Comparison of ENCODE assay signal across 16 mouse cellular contexts in genomic region chr13:95647248-95647647, GRCm38 (mm10). TPM values are rescaled to one million over a fixed set of nuclear protein-coding genes. Genes with fewer than 3 reads are reported as not detected.
DNase-seq lines count a peak whose midpoint lies in the region; ATAC-seq and TF ChIP-seq lines count a peak whose summit lies in the region.
"Had no signal": no experiment of that assay in that cellular context is flagged by ENCODE, and none has a peak within 500 bp of the region (broad histone marks: within the 10 kb centered on the region; RNA-seq: fewer than 3 reads in every experiment).

No protein-coding gene starts in this region.

- no peak for ATAC-seq in heart, embryonic 12.5 days (ENCODE audit: insufficient number of reproducible peaks, low FRiP score)
- ATAC-seq in kidney, embryonic 16.5 days (ENCODE audit: low FRiP score, low TSS enrichment) = peak; percentile 70
- ATAC-seq in limb, embryonic 14.5 days (ENCODE audit: low FRiP score, low read depth) = peak; percentile 28; the same call in 1 of the 2 replicates
- ATAC-seq: forebrain, embryonic 15.5 days; Patski had no signal

- 0 out of 2 replicates have a peak, but pooled peaks cover 3% of the 10 kb centered on the region for H3K36me3 ChIP-seq in heart, embryonic 12.5 days
- H3K36me3 ChIP-seq in kidney, embryonic 16.5 days (ENCODE audit: insufficient read depth, low read length) = no peaks in the 10 kb centered on the region; the same call in 1 of the 2 replicates
- H3K36me3 ChIP-seq in limb, embryonic 14.5 days (ENCODE audit: control insufficient read depth, insufficient read depth, low read length) = peaks cover 5% of the 10 kb centered on the region
- H3K36me3 ChIP-seq: forebrain, embryonic 15.5 days had no signal

- no peak for TF ChIP-seq CTCF in embryonic fibroblast, embryonic 13.5 days (IDR thresholded peaks at IDR 0.05; ENCODE audit: borderline replicate concordance, insufficient read depth, low read length)

- H3K27me3 ChIP-seq in heart, embryonic 12.5 days (replicated peaks) = no peaks in the 10 kb centered on the region
- no peaks in the 10 kb centered on the region for H3K27me3 ChIP-seq in kidney, embryonic 16.5 days (ENCODE audit: insufficient read depth, low read length)
- no peaks in the 10 kb centered on the region for H3K27me3 ChIP-seq in limb, embryonic 14.5 days (ENCODE audit: control insufficient read depth, insufficient read depth, low read length)
- H3K27me3 ChIP-seq: forebrain, embryonic 15.5 days; hindbrain, embryonic 12.5 days; Patski had no signal

- H3K4me3 ChIP-seq in heart, embryonic 12.5 days = no peak overlapping the region
- H3K4me3 ChIP-seq in kidney, embryonic 16.5 days (ENCODE audit: low read length) = no peak overlapping the region
- no peak overlapping the region for H3K4me3 ChIP-seq in embryonic fibroblast, embryonic 13.5 days (ENCODE audit: insufficient read depth, low read length)
- no peak overlapping the region for H3K4me3 ChIP-seq in limb, embryonic 14.5 days (replicated peaks; ENCODE audit: low read length)
- H3K4me3 ChIP-seq: erythroblast, embryonic 14.5 days; forebrain, embryonic 15.5 days; hindbrain, embryonic 12.5 days; midbrain, embryonic 10.5 days had no signal

- H3K4me2 ChIP-seq in heart, embryonic 12.5 days = no peak overlapping the region
- no peak overlapping the region for H3K4me2 ChIP-seq in kidney, embryonic 16.5 days (replicated peaks; ENCODE audit: low read depth, low read length)
- no peak overlapping the region for H3K4me2 ChIP-seq in limb, embryonic 14.5 days (replicated peaks; ENCODE audit: low read depth, low read length, severe bottlenecking)
- H3K4me2 ChIP-seq: forebrain, embryonic 15.5 days; hindbrain, embryonic 12.5 days had no signal

- peak overlapping the region; percentile 53 for H3K27ac ChIP-seq in heart, embryonic 12.5 days (ENCODE audit: poor library complexity, severe bottlenecking)
- H3K27ac ChIP-seq in kidney, embryonic 16.5 days (ENCODE audit: low read length) = peak overlapping the region; percentile 88
- 0 out of 2 replicates have a peak overlapping the region, but pooled peaks have one; percentile 7 for H3K27ac ChIP-seq in embryonic fibroblast, embryonic 13.5 days (ENCODE audit: insufficient read depth, low read length)
- H3K27ac ChIP-seq in limb, embryonic 14.5 days (replicated peaks; ENCODE audit: low read depth, low read length) = no peak overlapping the region
- H3K27ac ChIP-seq: forebrain, embryonic 15.5 days; hindbrain, embryonic 12.5 days; midbrain, embryonic 10.5 days had no signal

- DNase-seq in heart, postnatal 14 days = no peak
- DNase-seq in kidney, adult 18-20 months = no peak
- peak; percentile 14 for DNase-seq in limb, embryonic 14.5 days (ENCODE audit: low spot score)
- no peak for DNase-seq in left cerebral cortex, postnatal 10 days (ENCODE audit: extremely low spot score in 1 of 2, low spot score in 2 of 2)
- no peak for DNase-seq in testis, postnatal 10 days (ENCODE audit: low spot score)
- DNase-seq: B cell, adult 2 months; cerebellum, postnatal 36 days; lung, postnatal 14 days had no signal

- H3K9me3 ChIP-seq in heart, embryonic 12.5 days (replicated peaks) = no peaks in the 10 kb centered on the region
- 0 out of 2 replicates have a peak, but pooled peaks cover 3% of the 10 kb centered on the region for H3K9me3 ChIP-seq in kidney, embryonic 16.5 days (ENCODE audit: low read length)
- H3K9me3 ChIP-seq in limb, embryonic 14.5 days (ENCODE audit: control insufficient read depth, low read length) = no peaks in the 10 kb centered on the region
- H3K9me3 ChIP-seq: forebrain, embryonic 15.5 days; hindbrain, embryonic 12.5 days; midbrain, embryonic 10.5 days had no signal

- peaks cover 29% of the 10 kb centered on the region for H3K4me1 ChIP-seq in heart, embryonic 12.5 days (replicated peaks)
- peaks cover 27% of the 10 kb centered on the region for H3K4me1 ChIP-seq in kidney, embryonic 16.5 days (ENCODE audit: insufficient read depth, low read length)
- peaks cover 11% of the 10 kb centered on the region for H3K4me1 ChIP-seq in embryonic fibroblast, embryonic 13.5 days (ENCODE audit: control insufficient read depth, insufficient read depth, low read length)
- H3K4me1 ChIP-seq in limb, embryonic 14.5 days (ENCODE audit: control insufficient read depth, insufficient read depth, low read length) = peaks cover 10% of the 10 kb centered on the region; the same call in 1 of the 2 replicates
- H3K4me1 ChIP-seq: forebrain, embryonic 15.5 days; hindbrain, embryonic 12.5 days had no signal

- intact Hi-C loops in heart, postnatal 14 days (cut with DNase I) = no loop called here
- intact Hi-C loops in left cerebral cortex, postnatal 10 days (cut with DNase I) = no loop called here

- no peak overlapping the region for H3K9ac ChIP-seq in heart, embryonic 12.5 days
- no peak overlapping the region for H3K9ac ChIP-seq in kidney, embryonic 16.5 days (replicated peaks; ENCODE audit: low read length)
- H3K9ac ChIP-seq in limb, embryonic 14.5 days (ENCODE audit: low read depth, low read length, severe bottlenecking) = no peak overlapping the region
- H3K9ac ChIP-seq: forebrain, embryonic 15.5 days; hindbrain, embryonic 12.5 days had no signal

- 39% methylated on average over 4 of the region's 4 CpGs for WGBS in heart, embryonic 12.5 days
- WGBS in kidney, embryonic 16.5 days = 29% methylated on average over 4 of the region's 4 CpGs
- WGBS in limb, embryonic 14.5 days = 18% methylated on average over 4 of the region's 4 CpGs

- TF ChIP-seq POLR2A in embryonic fibroblast, embryonic 13.5 days (IDR thresholded peaks at IDR 0.05; ENCODE audit: low read depth, low read length) = no peak
- no peak for TF ChIP-seq POLR2A in limb, embryonic 14.5 days (IDR thresholded peaks at IDR 0.05; ENCODE audit: borderline replicate concordance, extremely low read depth, insufficient read depth, insufficient read length)

RNA-seq across cellular contexts. Expression of gene F2r, which starts 29.0 kb away (rescaled TPM):
- 184 and 192 TPM in 2 replicates for polyA plus RNA-seq in heart, embryonic 12.5 days (2016; fragmentation: Nextera tagmentation; extraction: Ambion mirVana)
- 10 to 100 TPM; 27.9 to 30.4 TPM for total RNA-seq in heart, postnatal 14 days (2021)
- polyA plus RNA-seq in kidney, embryonic 16.5 days (2015; fragmentation: Nextera tagmentation; extraction: Ambion mirVana) = 142 TPM in 2 replicates
- 268 and 320 TPM in 2 replicates for polyA plus RNA-seq in embryonic fibroblast, embryonic 13.5 days (2011; ENCODE audit: insufficient read length, low read depth, missing spikeins)
- 38.5 and 48.0 TPM in 2 replicates for polyA plus RNA-seq in limb, embryonic 14.5 days (2012; rRNA removed)
- 77.2 and 84.0 TPM in 2 replicates for polyA plus RNA-seq in limb, embryonic 14.5 days (2014; fragmentation: Nextera tagmentation; extraction: Ambion mirVana)
- 10 to 100 TPM in 1 of 2 experiments, 1 to 10 TPM in 1; 9.8 to 10.7 TPM for total RNA-seq in left cerebral cortex, postnatal 10 days (2021)

RNA-seq across cellular contexts. Expression of gene F2rl2, which starts 49.4 kb away (rescaled TPM):
- 1.9 and 2.2 TPM in 2 replicates for polyA plus RNA-seq in heart, embryonic 12.5 days (2016; fragmentation: Nextera tagmentation; extraction: Ambion mirVana)
- total RNA-seq in heart, postnatal 14 days (2021) = under 1 TPM in 1 of 2 experiments, not detected in 1; 0.12 TPM
- polyA plus RNA-seq in kidney, embryonic 16.5 days (2015; fragmentation: Nextera tagmentation; extraction: Ambion mirVana) = 0.22 and 0.30 TPM in 2 replicates
- polyA plus RNA-seq in embryonic fibroblast, embryonic 13.5 days (2011; ENCODE audit: insufficient read length, low read depth, missing spikeins) = 0.20 TPM in 1 of 2 replicates, not detected in the other
- polyA plus RNA-seq in limb, embryonic 14.5 days (2012; rRNA removed) = 0.16 and 0.46 TPM in 2 replicates
- 0.21 and 0.33 TPM in 2 replicates for polyA plus RNA-seq in limb, embryonic 14.5 days (2014; fragmentation: Nextera tagmentation; extraction: Ambion mirVana)
- under 1 TPM; 0.17 to 0.55 TPM for total RNA-seq in left cerebral cortex, postnatal 10 days (2021)
- polyA plus RNA-seq: erythroblast, embryonic 14.5 days; Patski had no signal
